Mouse (Mus musculus): ENCODE data around the gene Ptpn4. TPM values are rescaled to one million over a fixed set of nuclear protein-coding genes. Genes with fewer than 3 reads are reported as not detected.

The Ptpn4 gene
- total and polyA plus RNA-seq, 3 experiments = 6.2 to 527 (median 9.5) TPM

DNA sequence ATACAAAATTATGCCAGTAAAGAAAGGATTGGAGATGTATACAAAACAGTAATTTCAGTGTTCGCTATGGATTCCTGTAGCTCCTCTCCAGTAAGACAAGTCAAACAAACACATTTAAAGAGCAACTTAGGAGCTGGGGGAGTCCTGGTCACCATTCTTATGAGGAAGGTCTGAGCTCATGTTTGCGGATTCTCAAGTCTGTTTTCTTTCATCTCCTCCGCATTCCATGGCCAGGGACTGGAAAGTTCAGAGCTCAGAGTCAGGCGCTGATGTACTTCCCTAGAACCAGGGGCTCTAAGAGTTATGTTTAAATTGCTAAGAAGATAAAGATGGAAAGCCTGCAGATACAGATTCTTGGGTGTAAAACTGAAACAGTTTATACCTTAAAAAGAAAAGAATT is 210.6 kb downstream of the Ptpn4 start:
- H3K27me3 ChIP-seq (ENCODE audit: control insufficient read depth in 1 of 2, insufficient read depth in 2 of 2, low read length in 2 of 2) = no peaks in the 10 kb centered on the region
- no peak overlapping the region for H3K27ac ChIP-seq (ENCODE audit: control insufficient read depth, low read depth, low read length)
- TF ChIP-seq ELF1 (IDR thresholded peaks at IDR 0.05; ENCODE audit: low read depth, low read length) (no peak), CTCF (IDR thresholded peaks at IDR 0.05 in 2 of 3, conservative IDR thresholded peaks at IDR 0.05 in 1 of 3; ENCODE audit: control insufficient read depth in 1 of 3, insufficient read depth in 1 of 3, low read depth in 2 of 3, low read length in 3 of 3, poor library complexity in 1 of 3, severe bottlenecking in 1 of 3) (no peak), ZKSCAN1 (IDR thresholded peaks at IDR 0.05; ENCODE audit: low read depth, low read length) (no peak), POLR2AphosphoS5 (IDR thresholded peaks at IDR 0.05; ENCODE audit: borderline replicate concordance, low read depth, low read length) (no peak), UBTF (IDR thresholded peaks at IDR 0.05; ENCODE audit: borderline replicate concordance, insufficient read depth, low read depth, low read length) (no peak), SIN3A (IDR thresholded peaks at IDR 0.05; ENCODE audit: low read length) (no peak), USF2 (IDR thresholded peaks at IDR 0.05; ENCODE audit: borderline replicate concordance in 1 of 2, insufficient read depth in 1 of 2, low read depth in 1 of 2, low read length in 2 of 2) (no peak), MYC (IDR thresholded peaks at IDR 0.05; ENCODE audit: low read depth, low read length) (no peak), RAD21 (IDR thresholded peaks at IDR 0.05; ENCODE audit: low read depth, low read length) (no peak), POLR2AphosphoS2 (IDR thresholded peaks at IDR 0.05; ENCODE audit: low read length) (no peak), ETS1 (IDR thresholded peaks at IDR 0.05; ENCODE audit: low read depth, low read length) (no peak), TCF12 (IDR thresholded peaks at IDR 0.05; ENCODE audit: low read depth, low read length) (no peak), GABPA (IDR thresholded peaks at IDR 0.05; ENCODE audit: low read depth, low read length) (no peak), USF1 (IDR thresholded peaks at IDR 0.05; ENCODE audit: low read depth, low read length) (no peak)
- H3K9me3 ChIP-seq (replicated peaks; ENCODE audit: insufficient read depth, low read length) = no peaks in the 10 kb centered on the region
- H3K9ac ChIP-seq (ENCODE audit: control insufficient read depth, low read depth, low read length, poor library complexity, severe bottlenecking) = no peak overlapping the region
- no peaks in the 10 kb centered on the region for H3K79me2 ChIP-seq (ENCODE audit: control insufficient read depth, insufficient read depth, low read length, poor library complexity)
- H3K4me1 ChIP-seq (ENCODE audit: control insufficient read depth in 1 of 2, insufficient read depth in 2 of 2, low read length in 2 of 2) = peaks cover 3 to 8% of the 10 kb centered on the region in 2 experiments; a peak in 2 of 4 replicates
- H3K4me3 ChIP-seq (ENCODE audit: control insufficient read depth in 1 of 2, insufficient read depth in 1 of 2, low read depth in 2 of 2, low read length in 2 of 2) = no peak overlapping the region
- no peak for DNase-seq (ENCODE audit: low read depth, low spot score)
- H3K36me3 ChIP-seq (ENCODE audit: control insufficient read depth in 1 of 2, insufficient read depth in 2 of 2, low read length in 2 of 2) = peaks cover 0 to 12% of the 10 kb centered on the region in 2 experiments; a peak in 3 of 4 replicates

DNA sequence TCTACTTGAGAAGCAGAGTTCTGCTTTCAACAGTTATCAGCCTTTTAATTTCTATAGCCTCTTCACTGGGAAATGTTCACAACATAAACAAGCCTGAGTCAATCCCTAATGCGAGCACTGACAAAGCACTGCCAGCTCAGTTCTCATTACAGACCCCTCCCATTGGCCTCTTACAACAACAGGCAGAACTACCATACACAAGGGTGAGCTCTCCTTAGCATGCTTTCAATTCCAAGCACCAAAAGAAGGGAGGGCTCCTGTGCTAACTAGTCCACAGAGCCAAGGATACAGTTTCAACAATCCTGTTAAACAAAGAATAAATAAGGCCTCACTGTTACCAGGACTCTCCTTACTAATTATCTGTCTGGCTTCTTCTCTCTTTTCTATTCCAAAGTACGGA is 213.0 kb downstream of the Ptpn4 start:
- H3K27ac ChIP-seq (ENCODE audit: control insufficient read depth, low read depth, low read length) = no peak overlapping the region

More for the DNA sequence above, 213.0 kb downstream of the Ptpn4 start:
- Histone ChIP-seq H3K36me3 (ENCODE audit: control insufficient read depth in 1 of 2, insufficient read depth in 2 of 2, low read length in 2 of 2) (no peaks in the 10 kb centered on the region; a peak in 1 of 4 replicates), H3K4me1 (ENCODE audit: control insufficient read depth in 1 of 2, insufficient read depth in 2 of 2, low read length in 2 of 2) (no peaks in the 10 kb centered on the region), H3K4me3 (ENCODE audit: control insufficient read depth in 1 of 2, insufficient read depth in 1 of 2, low read depth in 2 of 2, low read length in 2 of 2) (no peak overlapping the region), H3K27me3 (ENCODE audit: control insufficient read depth in 1 of 2, insufficient read depth in 2 of 2, low read length in 2 of 2) (no peaks in the 10 kb centered on the region), H3K9ac (ENCODE audit: control insufficient read depth, low read depth, low read length, poor library complexity, severe bottlenecking) (no peak overlapping the region), H3K9me3 (replicated peaks; ENCODE audit: insufficient read depth, low read length) (no peaks in the 10 kb centered on the region), H3K79me2 (ENCODE audit: control insufficient read depth, insufficient read depth, low read length, poor library complexity) (no peaks in the 10 kb centered on the region)
- TF ChIP-seq UBTF (IDR thresholded peaks at IDR 0.05; ENCODE audit: borderline replicate concordance, insufficient read depth, low read depth, low read length) (no peak), ZC3H11A (IDR thresholded peaks at IDR 0.05; ENCODE audit: low read depth, low read length) (no peak), GATA1 (IDR thresholded peaks at IDR 0.05; ENCODE audit: low read depth, low read length) (no peak), SIN3A (IDR thresholded peaks at IDR 0.05; ENCODE audit: low read length) (no peak), TCF12 (IDR thresholded peaks at IDR 0.05; ENCODE audit: low read depth, low read length) (no peak), ELF1 (IDR thresholded peaks at IDR 0.05; ENCODE audit: low read depth, low read length) (no peak), MAX (IDR thresholded peaks at IDR 0.05; ENCODE audit: low read length) (no peak), GABPA (IDR thresholded peaks at IDR 0.05; ENCODE audit: low read depth, low read length) (no peak), JUND (IDR thresholded peaks at IDR 0.05; ENCODE audit: low read depth, low read length) (no peak), HCFC1 (IDR thresholded peaks at IDR 0.05; ENCODE audit: low read depth, low read length) (no peak), MYC (IDR thresholded peaks at IDR 0.05; ENCODE audit: low read depth, low read length) (no peak), MYB (IDR thresholded peaks at IDR 0.05; ENCODE audit: low read depth, low read length) (no peak), POLR2AphosphoS5 (IDR thresholded peaks at IDR 0.05; ENCODE audit: borderline replicate concordance, low read depth, low read length) (no peak), MEF2A (IDR thresholded peaks at IDR 0.05; ENCODE audit: extremely low read depth, insufficient replicate concordance, low read depth, low read length, poor library complexity, severe bottlenecking) (no peak), SMC3 (IDR thresholded peaks at IDR 0.05; ENCODE audit: low read depth, low read length) (no peak), KAT2A (conservative IDR thresholded peaks at IDR 0.05; ENCODE audit: low read depth, low read length) (no peak), RCOR1 (IDR thresholded peaks at IDR 0.05; ENCODE audit: low read depth, low read length) (no peak), ZMIZ1 (IDR thresholded peaks at IDR 0.05; ENCODE audit: low read depth, low read length) (no peak), MXI1 (IDR thresholded peaks at IDR 0.05; ENCODE audit: low read depth, low read length) (no peak)
- DNase-seq (ENCODE audit: low read depth, low spot score) = no peak

Data from MEL (cell line).